Comparison of ENCODE assay signal across 1 mouse cellular context in genomic region chr1:179517713-179518465, GRCm38 (mm10).
A peak's percentile ranks its signal among the peaks of the same experiment; 100 is the strongest.
TF ChIP-seq lines count a peak whose summit lies in the region.

Gene Smyd3, minus strand, starts transcription at chr1:179518041.

TF ChIP-seq in CH12.LX, 34 proteins besides CTCF, POLR2A, EP300 and RAD21 (continued from another document):
- TF ChIP-seq SIN3A (IDR thresholded peaks at IDR 0.05; ENCODE audit: low read length) (peak; percentile 76; the same call in 1 of the 2 replicates), JUND (conservative IDR thresholded peaks at IDR 0.05; ENCODE audit: low read depth, low read length) (no peak), E2F4 (IDR thresholded peaks at IDR 0.05; ENCODE audit: insufficient replicate concordance, low read depth, low read length) (no peak), MEF2A (IDR thresholded peaks at IDR 0.05; ENCODE audit: borderline replicate concordance, low read depth, low read length) (0 out of 2 replicates have a peak, but pooled peaks have one; percentile 15), MXI1 (IDR thresholded peaks at IDR 0.05; ENCODE audit: low read depth, low read length) (peak; percentile 81), USF1 (IDR thresholded peaks at IDR 0.05; ENCODE audit: low read depth, low read length) (no peak), NELFE (IDR thresholded peaks at IDR 0.05; ENCODE audit: low read depth, low read length) (peak; percentile 89), ZMIZ1 (IDR thresholded peaks at IDR 0.05; ENCODE audit: low read depth, low read length) (peak; percentile 71), TBP (conservative IDR thresholded peaks at IDR 0.05; ENCODE audit: low read depth, low read length) (0 out of 2 replicates have a peak, but pooled peaks have one; percentile 30), GABPA (IDR thresholded peaks at IDR 0.05; ENCODE audit: insufficient replicate concordance, low read depth, low read length) (no peak), UBTF (IDR thresholded peaks at IDR 0.05; ENCODE audit: low read depth, low read length) (0 out of 2 replicates have a peak, but pooled peaks have one; percentile 44), MAX (IDR thresholded peaks at IDR 0.05; ENCODE audit: low read length) (peak; percentile 75), CHD2 (IDR thresholded peaks at IDR 0.05; ENCODE audit: low read length) (no peak), PAX5 (IDR thresholded peaks at IDR 0.05; ENCODE audit: low read length) (no peak), CHD1 (IDR thresholded peaks at IDR 0.05; ENCODE audit: low read depth, low read length) (0 out of 2 replicates have a peak, but pooled peaks have one; percentile 80), BHLHE40 (IDR thresholded peaks at IDR 0.05; ENCODE audit: low read depth, low read length) (peak; percentile 72), MYC (IDR thresholded peaks at IDR 0.05; ENCODE audit: low read depth, low read length) (0 out of 2 replicates have a peak, but pooled peaks have one; percentile 27), ELF1 (IDR thresholded peaks at IDR 0.05; ENCODE audit: low read depth, low read length) (no peak), SMC3 (IDR thresholded peaks at IDR 0.05; ENCODE audit: low read depth, low read length) (0 out of 2 replicates have a peak, but pooled peaks have one; percentile 2), RCOR1 (conservative IDR thresholded peaks at IDR 0.05; ENCODE audit: low read depth, low read length) (no peak), ETS1 (conservative IDR thresholded peaks at IDR 0.05; ENCODE audit: low read depth, low read length) (no peak), MAZ (IDR thresholded peaks at IDR 0.05; ENCODE audit: low read depth, low read length) (peak; percentile 16), HCFC1 (IDR thresholded peaks at IDR 0.05; ENCODE audit: low read depth, low read length) (no peak; the same call in 1 of the 2 replicates), NRF1 (IDR thresholded peaks at IDR 0.05; ENCODE audit: low read depth, low read length) (peak; percentile 96), ZKSCAN1 (IDR thresholded peaks at IDR 0.05; ENCODE audit: borderline replicate concordance, low read depth, low read length) (no peak), IRF4 (IDR thresholded peaks at IDR 0.05; ENCODE audit: low read depth, low read length) (no peak)
TF ChIP-seq in CH12.LX: peak in this region for 17.
